Mouse (Mus musculus) kidney, adult 2 months (tissue): Measurements from ENCODE around the gene Tlr5. TPM values are rescaled to one million over a fixed set of nuclear protein-coding genes. Genes with fewer than 3 reads are reported as not detected.

Experiments
- DNase-seq: peaks from one replicate; pipeline ENCODE4 v3.0.0; 2021
- H3K27ac ChIP-seq: fragments of 200-500 bp; 2 replicates; pipeline ENCODE4 v1.5.1; 2012; ENCODE audit warnings: low read depth, low read length, control low read depth, inconsistent platforms; ENCODE audit not compliant: insufficient read depth
- H3K27me3 ChIP-seq: fragments of 200-500 bp; replicated peaks from 2 replicates; pipeline ENCODE4 v1.6.1; 2012; ENCODE audit warnings: mild to moderate bottlenecking, moderate library complexity, low read length, inconsistent platforms; ENCODE audit not compliant: control insufficient read depth, insufficient read depth
- H3K36me3 ChIP-seq: fragments of 200-500 bp; 2 replicates; pipeline ENCODE4 v1.6.1; 2012; ENCODE audit warnings: mild to moderate bottlenecking, moderate library complexity, low read length, inconsistent platforms; ENCODE audit not compliant: control insufficient read depth, insufficient read depth
- H3K4me1 ChIP-seq: fragments of 200-500 bp; 2 replicates; pipeline ENCODE4 v1.6.1; 2011; ENCODE audit warnings: low read length; ENCODE audit not compliant: control insufficient read depth, insufficient read depth
- H3K4me3 ChIP-seq: fragments of 200-500 bp; 2 replicates; pipeline ENCODE4 v1.5.1; 2011; ENCODE audit warnings: mild to moderate bottlenecking, low read depth, low read length, control low read depth; ENCODE audit not compliant: insufficient read depth
- CTCF ChIP-seq: fragments of 200-500 bp; conservative IDR thresholded peaks from 2 replicates; pipeline ENCODE4 v1.5.1; 2011; ENCODE audit warnings: low read depth, mild to moderate bottlenecking, control low read depth, low read length, moderate library complexity, mixed read lengths; ENCODE audit not compliant: insufficient read depth, insufficient read length
- POLR2A ChIP-seq: fragments of 200-500 bp; IDR thresholded peaks from one replicate; pipeline ENCODE4 v1.6.1; 2011; ENCODE audit warnings: low read depth, low read length, control low read depth
- WGBS: fragments of 180-500 bp; shearing (Covaris S2); methylation state at CpG from one replicate; pipeline ENCODE4 v1.1.7; 2018; 5-methylcytosine and 5-hydroxymethylcytosine counted together
- polyA plus RNA-seq: library from polyadenylated mRNA; depleted of rRNA; stranded (reverse); fragments of >200 nt; gene quantifications from 2 replicates; pipeline ENCODE4 v1.2.3, GENCODE M21; 2012

The Tlr5 gene
- polyA plus RNA-seq, 1 experiment, result 0.66 TPM

GRCm38 (mm10) chr1:182935469-182935868 lies 19.1 kb upstream of the Tlr5 start:
- no peak overlapping the region for H3K4me3 ChIP-seq
- WGBS, result 46% methylated on average over 6 of the region's 6 CpGs
- H3K27ac ChIP-seq, result no peak overlapping the region
- no peaks in the 10 kb centered on the region for H3K36me3 ChIP-seq
- no peaks in the 10 kb centered on the region for H3K4me1 ChIP-seq
- no peaks in the 10 kb centered on the region for H3K27me3 ChIP-seq
- no peak for DNase-seq
- TF ChIP-seq POLR2A, result no peak
- no peak for TF ChIP-seq CTCF

DNA sequence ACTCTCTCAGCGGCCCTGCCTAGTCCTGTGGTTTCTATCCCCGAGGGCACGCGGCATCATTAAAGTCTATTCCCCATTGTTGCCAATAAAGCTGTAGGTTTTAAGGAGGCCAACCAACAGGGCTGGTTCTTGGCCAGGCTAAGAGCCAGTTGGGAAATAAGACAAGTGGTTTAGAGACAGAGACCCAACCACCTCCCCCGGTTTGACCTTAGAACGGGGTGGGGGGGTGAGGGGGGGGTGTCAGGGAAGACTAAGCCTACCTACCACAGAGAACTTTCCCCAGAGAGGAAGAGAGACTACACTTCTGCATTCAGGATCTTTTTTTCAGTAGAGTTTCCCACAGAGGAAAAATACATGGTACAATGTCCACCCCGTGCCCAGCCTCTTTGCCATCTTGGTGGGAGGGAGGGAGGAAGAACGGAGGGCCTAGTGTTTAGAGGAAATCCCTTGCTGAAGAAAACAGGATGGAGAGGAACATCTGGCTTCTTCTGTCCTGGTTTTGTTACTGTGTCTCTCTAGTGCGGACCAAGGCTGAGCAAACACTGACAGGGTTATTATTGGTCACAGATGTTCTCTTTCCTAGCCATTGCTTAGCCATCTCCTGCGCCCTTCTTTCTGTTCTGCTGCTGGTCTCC lies 17.0 kb upstream of the Tlr5 start:
- H3K27ac ChIP-seq, result no peak overlapping the region
- TF ChIP-seq POLR2A, result no peak
- TF ChIP-seq CTCF, result no peak
- WGBS, result 57% methylated on average over 10 of the region's 10 CpGs
- no peak overlapping the region for H3K4me3 ChIP-seq
- DNase-seq, result no peak
- H3K4me1 ChIP-seq, result no peaks in the 10 kb centered on the region
- no peaks in the 10 kb centered on the region for H3K27me3 ChIP-seq
- H3K36me3 ChIP-seq, result no peaks in the 10 kb centered on the region

GRCm38 (mm10) chr1:182941921-182942320 lies 12.7 kb upstream of the Tlr5 start:
- no peaks in the 10 kb centered on the region for H3K27me3 ChIP-seq
- TF ChIP-seq POLR2A (no peak), CTCF (no peak)
- 93% methylated on average over 2 of the region's 2 CpGs for WGBS
- no peak for DNase-seq
- H3K4me1 ChIP-seq, result no peaks in the 10 kb centered on the region
- H3K4me3 ChIP-seq, result no peak overlapping the region
- no peak overlapping the region for H3K27ac ChIP-seq
- no peaks in the 10 kb centered on the region for H3K36me3 ChIP-seq

DNA sequence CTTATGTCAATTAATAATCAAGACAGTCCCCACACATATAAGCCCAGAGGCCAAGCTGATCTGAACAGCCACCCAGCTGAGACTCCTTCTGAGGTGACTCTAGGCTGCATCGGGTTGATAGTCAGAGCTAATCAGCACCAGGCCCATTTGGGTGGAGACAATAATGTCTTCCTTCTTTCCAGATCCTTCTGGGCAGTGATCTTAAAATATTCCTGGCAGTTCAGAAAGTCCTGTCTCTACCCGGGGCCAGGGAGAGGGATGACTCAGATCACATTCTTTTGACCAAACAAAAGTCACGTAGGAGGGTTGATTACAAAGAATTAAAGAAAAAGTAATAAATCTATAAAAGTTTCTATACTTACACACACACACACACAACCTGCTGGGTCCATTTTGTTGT lies 10.7 kb upstream of the Tlr5 start:
- no peak overlapping the region for H3K27ac ChIP-seq
- H3K4me3 ChIP-seq, result no peak overlapping the region
- H3K27me3 ChIP-seq, result no peaks in the 10 kb centered on the region
- no peak for TF ChIP-seq POLR2A
- TF ChIP-seq CTCF, result no peak
- WGBS, result 77% methylated on average over 3 of the region's 3 CpGs
- no peak for DNase-seq
- no peaks in the 10 kb centered on the region for H3K4me1 ChIP-seq
- H3K36me3 ChIP-seq, result no peaks in the 10 kb centered on the region

DNA sequence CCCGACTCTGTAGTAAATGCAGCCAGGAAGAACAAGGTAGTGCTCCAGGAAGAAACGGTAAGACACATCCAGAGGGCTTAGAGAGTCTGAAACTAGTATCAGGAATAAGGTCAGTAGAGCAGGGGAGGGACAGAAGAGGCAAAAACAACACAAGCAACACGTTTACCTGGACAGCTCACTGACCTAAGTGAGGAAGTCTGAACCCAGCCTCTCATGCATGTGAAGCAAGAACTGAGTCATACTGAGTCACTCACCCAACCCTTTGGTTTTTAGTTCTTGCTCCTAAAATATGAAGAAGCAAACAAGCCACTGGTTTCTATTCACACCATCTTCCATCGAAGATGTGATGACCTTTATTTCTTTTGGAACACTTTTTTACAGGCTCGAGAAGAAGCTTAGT lies 9.9 kb upstream of the Tlr5 start:
- 66% methylated on average over 5 of the region's 5 CpGs for WGBS
- no peak overlapping the region for H3K4me3 ChIP-seq
- H3K27ac ChIP-seq, result no peak overlapping the region
- H3K27me3 ChIP-seq, result no peaks in the 10 kb centered on the region
- TF ChIP-seq POLR2A, result no peak
- TF ChIP-seq CTCF, result no peak
- no peak for DNase-seq
- no peaks in the 10 kb centered on the region for H3K36me3 ChIP-seq
- H3K4me1 ChIP-seq, result no peaks in the 10 kb centered on the region

DNA sequence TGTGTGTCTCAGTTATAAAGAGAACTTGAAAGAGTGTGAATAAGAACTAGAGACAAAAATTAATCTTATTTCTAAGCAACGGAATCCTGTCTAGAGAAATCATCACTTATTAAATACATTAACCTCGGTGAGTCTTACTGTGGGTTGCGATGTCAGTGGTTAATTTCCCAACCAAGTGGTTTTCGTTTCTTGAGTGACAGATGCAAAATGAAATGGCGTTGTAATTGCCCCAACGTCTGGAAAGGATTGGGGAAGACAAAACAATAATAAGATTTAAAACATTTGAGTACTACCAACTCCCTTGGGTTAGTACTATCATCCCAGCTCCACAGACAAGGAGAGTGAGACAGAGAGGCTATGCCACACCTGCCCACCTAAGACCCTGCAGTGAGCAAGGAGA lies 9.0 kb upstream of the Tlr5 start:
- DNase-seq, result no peak
- WGBS, result 57% methylated on average over 6 of the region's 6 CpGs
- H3K4me1 ChIP-seq, result no peaks in the 10 kb centered on the region
- no peak overlapping the region for H3K4me3 ChIP-seq
- TF ChIP-seq POLR2A (no peak), CTCF (no peak)
- H3K27ac ChIP-seq, result no peak overlapping the region
- no peaks in the 10 kb centered on the region for H3K36me3 ChIP-seq
- H3K27me3 ChIP-seq, result no peaks in the 10 kb centered on the region

- TF ChIP-seq CTCF (no peak), POLR2A (no peak)
- Histone ChIP-seq H3K36me3 (no peaks in the 10 kb centered on the region), H3K4me1 (no peaks in the 10 kb centered on the region), H3K4me3 (no peak overlapping the region), H3K27ac (no peak overlapping the region), H3K27me3 (no peaks in the 10 kb centered on the region)
- 61% methylated on average over 9 of the region's 9 CpGs for WGBS
- no peak for DNase-seq
Measured at GRCm38 (mm10) chr1:182951298-182951697, 3.3 kb upstream of the Tlr5 start.
